Mouse (Mus musculus) erythroblast, embryonic 14.5 days (primary cell): ENCODE results near the gene Lrsam1. TPM values are rescaled to one million over a fixed set of nuclear protein-coding genes. Genes with fewer than 3 reads are reported as not detected.

Experiments
- H3K27me3 ChIP-seq: 2 replicates; pipeline ENCODE4 v1.6.1; 2012; ENCODE audit warnings: inconsistent platforms; ENCODE audit not compliant: control insufficient read depth
- H3K36me3 ChIP-seq: 2 replicates; pipeline ENCODE4 v1.6.1; 2012; ENCODE audit warnings: mild to moderate bottlenecking, inconsistent platforms; ENCODE audit not compliant: control insufficient read depth
- H3K4me1 ChIP-seq: 2 replicates; pipeline ENCODE4 v1.6.1; 2012; ENCODE audit warnings: inconsistent platforms; ENCODE audit not compliant: control insufficient read depth
- H3K4me3 ChIP-seq: replicated peaks from 2 replicates; pipeline ENCODE3; 2012; ENCODE audit warnings: moderate library complexity, mild to moderate bottlenecking, inconsistent platforms
- H3K9me3 ChIP-seq: 2 replicates; pipeline ENCODE4 v1.6.1; 2012; ENCODE audit warnings: low read length, inconsistent platforms, mixed read lengths; ENCODE audit not compliant: control insufficient read depth
- GATA1 ChIP-seq: IDR thresholded peaks from 2 replicates; pipeline ENCODE4 v1.6.1; 2012; ENCODE audit warnings: low read length, inconsistent platforms, mixed read lengths
- TAL1 ChIP-seq: IDR thresholded peaks from 3 replicates; pipeline ENCODE4 v1.6.1; 2012; ENCODE audit warnings: low read length, inconsistent platforms, mixed read lengths
- polyA plus RNA-seq: library from polyadenylated mRNA; stranded (reverse); fragments of >175 nt; gene quantifications from 2 replicates; pipeline ENCODE4 v1.2.3, GENCODE M21; 2012

Gene Lrsam1
- polyA plus RNA-seq, 1 experiment, result 0.18 TPM

DNA sequence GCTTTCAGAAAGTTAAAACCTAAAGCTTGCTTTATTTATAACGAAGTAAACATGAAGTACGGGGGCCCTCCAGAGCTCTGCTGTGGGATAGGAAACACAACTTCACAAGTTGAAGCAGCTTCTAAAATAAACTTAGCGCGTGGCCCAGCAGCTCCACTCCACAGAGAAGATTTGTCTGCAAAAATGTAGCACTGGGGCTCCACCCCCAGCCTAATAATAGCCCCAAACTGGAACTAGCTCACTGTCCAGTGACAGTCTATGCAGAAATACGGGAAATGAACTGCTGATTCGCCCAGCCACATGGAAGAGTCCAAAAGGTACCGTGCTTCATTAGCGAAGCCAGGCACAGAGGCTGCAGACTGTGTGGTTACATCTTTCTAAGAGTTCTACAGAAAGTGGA, 7.9 kb upstream of the Lrsam1 start:
- no peak overlapping the region for H3K4me3 ChIP-seq
- no peaks in the 10 kb centered on the region for H3K27me3 ChIP-seq
- H3K4me1 ChIP-seq, result peaks cover 40% of the 10 kb centered on the region
- H3K9me3 ChIP-seq, result no peaks in the 10 kb centered on the region
- TF ChIP-seq GATA1 (no peak), TAL1 (no peak)
- peaks cover 28% of the 10 kb centered on the region for H3K36me3 ChIP-seq

DNA sequence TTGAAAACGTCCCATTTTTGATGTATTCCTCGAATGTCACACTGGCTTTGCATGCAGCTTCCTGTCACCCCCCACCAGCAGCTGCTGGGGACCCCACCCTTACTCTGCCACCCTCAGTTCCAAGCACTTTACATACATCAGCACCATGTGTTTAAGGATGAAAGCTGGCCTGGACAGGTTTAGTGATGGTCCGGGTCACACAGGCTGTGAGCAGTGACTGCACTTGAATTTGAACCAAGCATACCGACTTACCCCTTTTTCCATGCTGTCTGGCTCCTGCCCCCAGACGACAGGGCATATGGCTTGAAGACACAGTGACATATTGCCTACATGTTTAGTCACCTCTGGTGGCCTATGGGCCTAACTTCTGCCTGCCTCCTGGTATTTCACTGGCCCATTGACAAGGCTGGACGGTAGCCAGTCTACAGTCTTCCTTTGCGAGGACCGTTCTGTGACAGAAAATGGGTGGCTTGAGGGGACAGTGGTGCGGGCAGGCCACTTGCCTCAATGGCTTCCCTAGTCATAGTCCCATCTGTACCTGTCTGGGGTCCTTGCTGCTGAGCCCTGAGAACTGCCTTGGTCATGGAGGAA, 6.7 kb upstream of the Lrsam1 start:
- H3K36me3 ChIP-seq, result peaks cover 28% of the 10 kb centered on the region
- no peaks in the 10 kb centered on the region for H3K9me3 ChIP-seq
- H3K4me3 ChIP-seq, result peak overlapping the region; percentile 68
- H3K27me3 ChIP-seq, result no peaks in the 10 kb centered on the region
- peaks cover 52% of the 10 kb centered on the region for H3K4me1 ChIP-seq
- no peak for TF ChIP-seq TAL1
- no peak for TF ChIP-seq GATA1

DNA sequence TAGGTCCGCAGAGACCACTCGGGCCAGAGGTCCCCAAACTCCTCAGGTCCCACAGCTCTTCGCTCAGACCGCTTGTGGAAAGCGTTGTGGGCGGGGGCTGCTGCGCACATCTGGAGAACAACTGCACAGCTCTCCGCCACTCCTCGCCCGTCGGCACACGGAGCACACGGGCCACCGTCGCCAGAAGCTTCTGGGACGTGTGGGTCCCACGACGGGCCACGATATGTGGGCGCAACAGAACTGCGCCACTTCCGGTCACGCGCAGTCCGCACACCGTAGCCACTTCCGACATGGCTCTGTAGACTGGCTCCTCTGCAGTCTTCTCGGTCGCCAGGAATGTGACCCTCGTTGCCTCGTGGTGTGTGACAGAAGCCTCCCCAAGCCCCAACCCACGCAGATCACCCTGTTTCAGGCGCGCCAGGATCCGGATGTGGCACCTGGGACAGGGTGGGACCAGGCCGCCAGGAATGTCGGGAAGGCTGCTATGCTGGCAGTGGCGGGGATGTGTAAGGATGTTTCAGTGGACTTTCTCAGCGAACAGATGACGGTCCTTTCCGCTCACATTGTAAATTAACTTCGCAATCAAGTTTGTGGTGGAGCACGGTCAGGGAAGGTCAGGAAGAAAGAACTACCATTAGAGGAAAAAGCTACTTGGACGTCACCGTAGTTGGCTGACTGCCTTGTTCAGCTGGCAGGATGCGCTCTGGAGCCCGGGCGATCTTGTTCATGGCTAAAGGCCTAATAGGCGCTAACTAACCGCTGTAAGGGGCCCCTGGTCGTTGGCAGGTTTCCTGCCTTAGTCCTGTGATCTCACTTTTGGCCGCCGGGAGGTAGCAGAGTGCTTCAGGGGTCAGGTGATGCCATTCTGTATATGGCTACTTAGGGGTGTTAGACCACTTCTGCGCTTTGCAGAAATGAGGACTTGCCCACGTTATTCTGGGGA, 5.5 kb upstream of the Lrsam1 start:
- no peaks in the 10 kb centered on the region for H3K9me3 ChIP-seq
- H3K4me3 ChIP-seq, result peak overlapping the region; percentile 68
- peaks cover 64% of the 10 kb centered on the region for H3K4me1 ChIP-seq
- peaks cover 32% of the 10 kb centered on the region for H3K36me3 ChIP-seq
- TF ChIP-seq GATA1 (no peak), TAL1 (no peak)
- H3K27me3 ChIP-seq, result no peaks in the 10 kb centered on the region

DNA sequence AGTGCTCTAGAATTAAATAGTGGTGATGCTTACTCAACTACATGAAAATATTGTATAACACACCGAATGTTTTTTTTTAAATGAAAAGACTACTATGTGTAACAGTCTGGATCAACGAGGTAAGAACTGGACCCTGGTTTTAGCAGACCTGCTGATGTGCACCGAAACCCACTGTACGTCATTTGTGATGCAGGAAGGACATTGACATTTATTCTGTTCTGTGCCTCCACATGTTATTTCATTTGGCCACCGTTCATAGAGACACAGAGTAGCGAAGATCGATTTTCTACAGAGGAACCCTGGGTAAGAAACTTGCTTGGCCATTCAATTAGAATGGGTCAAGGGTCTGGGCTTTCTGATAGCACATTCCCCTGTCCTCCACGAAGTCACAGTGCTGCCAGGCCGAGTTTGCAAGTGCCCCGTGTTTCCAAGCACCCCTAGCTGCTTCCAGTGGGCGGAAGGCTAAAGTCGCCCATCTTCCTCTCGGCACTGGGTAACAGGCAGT, 4.8 kb upstream of the Lrsam1 start:
- peaks cover 32% of the 10 kb centered on the region for H3K36me3 ChIP-seq
- peaks cover 70% of the 10 kb centered on the region for H3K4me1 ChIP-seq

DNA sequence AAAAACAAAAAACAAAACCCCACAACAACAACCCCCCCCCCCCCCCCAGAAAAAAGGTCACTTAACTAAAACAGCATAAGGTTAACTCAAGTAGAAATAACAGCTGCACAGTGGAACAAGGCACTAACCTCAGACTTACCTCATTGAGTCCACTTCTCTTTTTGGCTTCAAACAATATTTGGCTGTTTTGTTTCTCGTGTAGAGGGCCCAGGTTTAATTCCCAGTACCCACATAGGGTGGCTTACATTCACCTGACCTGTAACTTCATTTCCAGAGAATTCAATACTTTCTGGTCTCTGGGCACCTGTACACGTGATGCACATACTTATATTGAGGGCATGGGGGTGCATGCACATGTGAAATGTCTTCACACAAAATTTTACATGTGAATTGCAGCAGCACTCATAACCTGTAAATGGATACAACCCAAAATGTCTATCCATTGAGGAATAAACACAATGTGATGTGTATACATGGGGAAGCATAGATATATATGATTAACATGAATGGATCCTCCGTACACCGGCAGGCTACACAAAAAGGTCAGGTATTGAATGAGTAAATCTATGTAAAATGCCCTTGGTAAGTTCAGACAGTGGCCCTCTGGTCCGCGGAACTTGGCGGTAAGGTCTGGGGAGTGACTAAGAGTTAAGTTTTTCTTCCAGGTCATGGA, 4.2 kb upstream of the Lrsam1 start:
- TF ChIP-seq GATA1 (no peak), TAL1 (no peak)
- Histone ChIP-seq H3K9me3 (no peaks in the 10 kb centered on the region), H3K27me3 (no peaks in the 10 kb centered on the region), H3K4me1 (peaks cover 76% of the 10 kb centered on the region), H3K36me3 (peaks cover 32% of the 10 kb centered on the region), H3K4me3 (peak overlapping the region; percentile 68)

More for the DNA sequence above, 4.8 kb upstream of the Lrsam1 start:
- H3K9me3 ChIP-seq, result no peaks in the 10 kb centered on the region
- H3K27me3 ChIP-seq, result no peaks in the 10 kb centered on the region
- no peak for TF ChIP-seq GATA1
- TF ChIP-seq TAL1, result no peak
- peak overlapping the region; percentile 68 for H3K4me3 ChIP-seq

DNA sequence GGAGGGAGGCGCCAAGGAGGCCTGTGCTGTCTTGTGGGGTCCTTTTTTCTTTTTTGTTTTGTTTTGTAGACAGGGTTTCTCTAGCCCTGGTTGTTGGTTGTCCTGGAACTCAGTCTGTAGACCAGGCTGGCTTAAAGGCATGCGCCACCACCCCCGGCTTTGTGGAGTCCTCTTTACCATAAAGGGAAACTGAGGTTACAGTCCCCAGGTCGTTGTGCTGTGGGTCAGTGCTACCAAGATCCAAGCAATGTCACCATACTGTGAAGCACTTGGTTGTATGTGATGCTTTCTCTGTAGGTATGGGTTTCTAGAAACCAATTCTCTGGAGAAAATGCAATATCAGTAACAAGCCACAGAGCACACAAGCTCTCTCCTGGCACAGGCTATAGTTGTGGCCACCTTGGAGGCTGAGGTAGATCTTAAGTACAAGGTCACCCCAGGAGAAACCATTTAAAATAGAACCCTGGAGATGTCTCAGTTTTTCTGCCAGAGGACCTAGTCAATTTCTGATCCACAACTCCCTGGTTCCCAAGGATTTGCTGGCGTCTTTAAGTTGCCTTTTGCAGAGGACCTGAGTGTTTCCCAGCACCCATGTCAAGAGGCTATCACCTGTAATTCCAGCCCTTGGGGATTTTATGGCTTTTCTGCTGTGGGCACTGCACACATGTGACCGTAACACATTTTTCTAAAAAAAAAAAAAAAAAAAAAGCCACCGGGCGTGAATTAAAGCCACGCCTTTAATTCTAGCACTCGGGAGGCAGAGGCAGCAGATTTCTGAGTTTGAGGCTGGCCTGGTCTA, 3.4 kb upstream of the Lrsam1 start:
- Histone ChIP-seq H3K4me1 (peaks cover 81% of the 10 kb centered on the region), H3K4me3 (no peak overlapping the region), H3K27me3 (no peaks in the 10 kb centered on the region), H3K36me3 (peaks cover 32% of the 10 kb centered on the region), H3K9me3 (no peaks in the 10 kb centered on the region)
- no peak for TF ChIP-seq GATA1
- no peak for TF ChIP-seq TAL1

DNA sequence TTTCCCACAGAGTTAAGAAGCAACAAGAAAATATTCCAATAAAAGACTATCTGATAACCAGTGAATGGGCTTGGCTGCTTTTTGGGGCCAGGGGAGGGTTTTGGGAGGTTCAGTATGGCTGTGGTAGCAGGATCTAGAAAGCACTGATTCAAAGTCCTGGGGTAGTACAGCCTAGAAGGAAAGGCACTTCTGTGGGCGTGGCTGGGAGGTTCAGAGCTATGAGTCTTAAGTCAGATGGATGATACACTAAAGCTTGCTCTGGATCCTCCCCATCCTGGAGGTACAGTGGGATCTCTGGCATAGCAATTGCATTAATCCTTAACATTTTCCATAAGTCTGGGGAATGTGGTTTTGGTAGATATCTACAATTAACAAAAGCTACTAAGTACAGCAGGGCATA, 2.6 kb upstream of the Lrsam1 start:
- TF ChIP-seq TAL1 (no peak), GATA1 (no peak)
- Histone ChIP-seq H3K4me1 (peaks cover 81% of the 10 kb centered on the region), H3K9me3 (no peaks in the 10 kb centered on the region), H3K36me3 (peaks cover 32% of the 10 kb centered on the region), H3K4me3 (peak overlapping the region; percentile 75), H3K27me3 (no peaks in the 10 kb centered on the region)

DNA sequence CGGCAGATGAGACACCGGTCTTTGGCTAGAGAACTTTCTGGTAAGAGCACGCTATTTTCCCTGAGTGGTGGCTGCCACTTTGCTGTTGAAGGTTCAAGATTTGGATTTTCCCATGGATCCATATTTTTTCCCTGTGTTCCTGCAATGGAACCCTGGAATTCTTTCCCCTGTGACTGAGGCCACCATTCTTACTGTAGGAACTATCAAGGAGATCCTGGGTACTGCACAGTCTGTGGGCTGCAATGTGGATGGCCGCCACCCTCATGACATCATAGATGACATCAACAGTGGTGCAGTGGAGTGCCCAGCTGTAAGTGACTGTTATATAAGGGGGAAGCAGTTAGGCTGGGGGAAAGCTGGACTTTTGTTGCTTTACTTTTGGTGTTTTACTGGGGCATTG, 2.1 kb upstream of the Lrsam1 start:
- H3K4me3 ChIP-seq, result peak overlapping the region; percentile 75
- peaks cover 32% of the 10 kb centered on the region for H3K36me3 ChIP-seq
- H3K27me3 ChIP-seq, result no peaks in the 10 kb centered on the region
- H3K4me1 ChIP-seq, result peaks cover 81% of the 10 kb centered on the region
- no peak for TF ChIP-seq GATA1
- no peak for TF ChIP-seq TAL1
- no peaks in the 10 kb centered on the region for H3K9me3 ChIP-seq
